Mouse (Mus musculus): Measurements from ENCODE around the gene Vmn1r232. TPM values are rescaled to one million over a fixed set of nuclear protein-coding genes. Genes with fewer than 3 reads are reported as not detected.

The Vmn1r232 gene
- polyA plus RNA-seq (2015; fragmentation: Nextera tagmentation; extraction: Ambion mirVana), result not detected in 2 replicates

GRCm38 (mm10) chr17:20919614-20920013 lies at the start of gene Vmn1r232:
TSS of gene Vmn1r232 (minus strand) at chr17:20919714.
- no peak for ATAC-seq
- WGBS, result 62% methylated on average over 1 of the region's 1 CpGs

GRCm38 (mm10) chr17:20966681-20967080 lies 47.2 kb upstream of the Vmn1r232 start:
- Histone ChIP-seq H3K4me2 (no peak overlapping the region), H3K27me3 (no peaks in the 10 kb centered on the region), H3K4me3 (no peak overlapping the region), H3K9ac (no peak overlapping the region), H3K4me1 (no peaks in the 10 kb centered on the region), H3K36me3 (ENCODE audit: poor library complexity, severe bottlenecking) (peaks cover 77% of the 10 kb centered on the region), H3K9me3 (replicated peaks) (no peaks in the 10 kb centered on the region), H3K27ac (no peak overlapping the region)
- no peak for ATAC-seq

More at GRCm38 (mm10) chr17:20919614-20920013, at the start of gene Vmn1r232:
- Histone ChIP-seq H3K36me3 (ENCODE audit: poor library complexity, severe bottlenecking) (no peaks in the 10 kb centered on the region), H3K9me3 (replicated peaks) (no peaks in the 10 kb centered on the region), H3K27me3 (no peaks in the 10 kb centered on the region), H3K4me1 (no peaks in the 10 kb centered on the region), H3K27ac (no peak within 1 kb of the TSS), H3K4me2 (no peak within 1 kb of the TSS), H3K4me3 (no peak within 1 kb of the TSS), H3K9ac (no peak within 1 kb of the TSS)

- 96% methylated on average over 4 of the region's 4 CpGs for WGBS
- Histone ChIP-seq H3K27ac (no peak overlapping the region), H3K4me2 (no peak overlapping the region), H3K9ac (no peak overlapping the region), H3K27me3 (no peaks in the 10 kb centered on the region), H3K9me3 (replicated peaks) (no peaks in the 10 kb centered on the region), H3K4me3 (no peak overlapping the region), H3K36me3 (ENCODE audit: poor library complexity, severe bottlenecking) (peaks cover 90% of the 10 kb centered on the region), H3K4me1 (no peaks in the 10 kb centered on the region)
- no peak for ATAC-seq
Observed at GRCm38 (mm10) chr17:20965421-20965820, 45.9 kb upstream of the Vmn1r232 start.

GRCm38 (mm10) chr17:20960386-20960785 lies 40.9 kb upstream of the Vmn1r232 start:
- Histone ChIP-seq H3K9ac (no peak overlapping the region), H3K36me3 (ENCODE audit: poor library complexity, severe bottlenecking) (peaks cover 99% of the 10 kb centered on the region), H3K27ac (no peak overlapping the region), H3K4me3 (no peak overlapping the region), H3K4me2 (no peak overlapping the region), H3K27me3 (no peaks in the 10 kb centered on the region), H3K9me3 (replicated peaks) (no peaks in the 10 kb centered on the region), H3K4me1 (no peaks in the 10 kb centered on the region)
- no peak for ATAC-seq
- 95% methylated on average over 5 of the region's 5 CpGs for WGBS

GRCm38 (mm10) chr17:20946636-20947035 lies 27.1 kb upstream of the Vmn1r232 start:
- ATAC-seq, result no peak
- Histone ChIP-seq H3K36me3 (ENCODE audit: poor library complexity, severe bottlenecking) (peaks cover under 1% of the 10 kb centered on the region; the same call in 1 of the 2 replicates), H3K27ac (no peak overlapping the region)

GRCm38 (mm10) chr17:20946026-20946565 lies 26.6 kb upstream of the Vmn1r232 start:
- peak overlapping the region; percentile 83 for H3K9ac ChIP-seq
- 1% methylated on average over 13 of the region's 13 CpGs for WGBS
- H3K9me3 ChIP-seq (replicated peaks), result no peaks in the 10 kb centered on the region
- no peaks in the 10 kb centered on the region for H3K27me3 ChIP-seq
- ATAC-seq, result no peak
- peak overlapping the region; percentile 79 for H3K4me2 ChIP-seq
- peak overlapping the region; percentile 68 for H3K4me3 ChIP-seq
- H3K27ac ChIP-seq, result peak overlapping the region; percentile 98
- H3K4me1 ChIP-seq, result peaks cover 49% of the 10 kb centered on the region
- no peaks in the 10 kb centered on the region for H3K36me3 ChIP-seq (ENCODE audit: poor library complexity, severe bottlenecking)

More at GRCm38 (mm10) chr17:20946636-20947035, 27.1 kb upstream of the Vmn1r232 start:
- Histone ChIP-seq H3K27me3 (no peaks in the 10 kb centered on the region), H3K4me3 (peak overlapping the region; percentile 68), H3K4me2 (peak overlapping the region; percentile 79), H3K4me1 (peaks cover 49% of the 10 kb centered on the region), H3K9me3 (replicated peaks) (no peaks in the 10 kb centered on the region), H3K9ac (peak overlapping the region; percentile 83)

- H3K27me3 ChIP-seq, result no peaks in the 10 kb centered on the region
- peaks cover 46% of the 10 kb centered on the region for H3K4me1 ChIP-seq
- peak within 1 kb of the TSS; percentile 79 for H3K4me2 ChIP-seq
- ATAC-seq, result peak; percentile 99
- peak within 1 kb of the TSS; percentile 98 for H3K27ac ChIP-seq
- peak within 1 kb of the TSS; percentile 68 for H3K4me3 ChIP-seq
- peak within 1 kb of the TSS; percentile 83 for H3K9ac ChIP-seq
- under 1% methylated on average over 69 of the region's 69 CpGs for WGBS
- no peaks in the 10 kb centered on the region for H3K36me3 ChIP-seq (ENCODE audit: poor library complexity, severe bottlenecking)
- H3K9me3 ChIP-seq (replicated peaks), result no peaks in the 10 kb centered on the region
Observed at GRCm38 (mm10) chr17:20944985-20945891, 25.7 kb upstream of the Vmn1r232 start, which contains the start of gene Ppp2r1a. TSS of gene Ppp2r1a (plus strand) at chr17:20945311.

GRCm38 (mm10) chr17:20944226-20944625 lies 24.7 kb upstream of the Vmn1r232 start:
- Histone ChIP-seq H3K4me1 (peaks cover 36% of the 10 kb centered on the region), H3K36me3 (ENCODE audit: poor library complexity, severe bottlenecking) (no peaks in the 10 kb centered on the region), H3K9ac (peak overlapping the region; percentile 62), H3K4me3 (peak overlapping the region; percentile 68), H3K27me3 (no peaks in the 10 kb centered on the region), H3K9me3 (replicated peaks) (no peaks in the 10 kb centered on the region), H3K27ac (peak overlapping the region; percentile 93), H3K4me2 (peak overlapping the region; percentile 63)
- WGBS, result 36% methylated on average over 3 of the region's 3 CpGs
- no peak for ATAC-seq

GRCm38 (mm10) chr17:20904991-20905390 lies 14.5 kb downstream of the Vmn1r232 start, which contains the start of gene Vmn1r231:
TSS of gene Vmn1r231 (minus strand) at chr17:20905091.
- no peaks in the 10 kb centered on the region for H3K9me3 ChIP-seq (replicated peaks)
- no peak within 1 kb of the TSS for H3K4me3 ChIP-seq
- no peak within 1 kb of the TSS for H3K4me2 ChIP-seq
- no peak within 1 kb of the TSS for H3K9ac ChIP-seq
- ATAC-seq, result no peak
- no peaks in the 10 kb centered on the region for H3K27me3 ChIP-seq
- H3K4me1 ChIP-seq, result no peaks in the 10 kb centered on the region
- WGBS, result 63% methylated on average over 2 of the region's 2 CpGs
- H3K36me3 ChIP-seq (ENCODE audit: poor library complexity, severe bottlenecking), result no peaks in the 10 kb centered on the region
- no peak within 1 kb of the TSS for H3K27ac ChIP-seq

Other genes with a start within 250 kb of the Vmn1r232 start
- gene Vmn1r226, start 236.9 kb downstream of the Vmn1r232 start, polyA plus RNA-seq (2015; fragmentation: Nextera tagmentation; extraction: Ambion mirVana), result not detected in 2 replicates
- not detected in 2 replicates for gene Vmn1r227, start 189.9 kb downstream of the Vmn1r232 start, polyA plus RNA-seq (2015; fragmentation: Nextera tagmentation; extraction: Ambion mirVana)
- gene Vmn1r228, start 133.6 kb downstream of the Vmn1r232 start, polyA plus RNA-seq (2015; fragmentation: Nextera tagmentation; extraction: Ambion mirVana), result not detected in 2 replicates
- gene Vmn1r229, start 108.2 kb downstream of the Vmn1r232 start, polyA plus RNA-seq (2015; fragmentation: Nextera tagmentation; extraction: Ambion mirVana), result not detected in 2 replicates
- gene Vmn1r230, start 79.3 kb downstream of the Vmn1r232 start, polyA plus RNA-seq (2015; fragmentation: Nextera tagmentation; extraction: Ambion mirVana), result not detected in 2 replicates
- not detected in 2 replicates for gene Vmn1r231, start 14.6 kb downstream of the Vmn1r232 start, polyA plus RNA-seq (2015; fragmentation: Nextera tagmentation; extraction: Ambion mirVana)
- gene Ppp2r1a, start 25.6 kb upstream of the Vmn1r232 start, polyA plus RNA-seq (2015; fragmentation: Nextera tagmentation; extraction: Ambion mirVana), result 517 and 579 TPM in 2 replicates
- gene Vmn1r233, start 76.8 kb upstream of the Vmn1r232 start, polyA plus RNA-seq (2015; fragmentation: Nextera tagmentation; extraction: Ambion mirVana), result not detected in 2 replicates
- gene Zfp160, start 89.2 kb upstream of the Vmn1r232 start, polyA plus RNA-seq (2015; fragmentation: Nextera tagmentation; extraction: Ambion mirVana), result 19.0 and 21.6 TPM in 2 replicates